Mouse (Mus musculus): ENCODE measurements at regions not wholly inside any gene's neighbourhood (a gene's known extent, or its start where the extent isn't known, plus 50 kb on each side); places are given as distances from the start of the nearest gene placed in this dataset.

DNA sequence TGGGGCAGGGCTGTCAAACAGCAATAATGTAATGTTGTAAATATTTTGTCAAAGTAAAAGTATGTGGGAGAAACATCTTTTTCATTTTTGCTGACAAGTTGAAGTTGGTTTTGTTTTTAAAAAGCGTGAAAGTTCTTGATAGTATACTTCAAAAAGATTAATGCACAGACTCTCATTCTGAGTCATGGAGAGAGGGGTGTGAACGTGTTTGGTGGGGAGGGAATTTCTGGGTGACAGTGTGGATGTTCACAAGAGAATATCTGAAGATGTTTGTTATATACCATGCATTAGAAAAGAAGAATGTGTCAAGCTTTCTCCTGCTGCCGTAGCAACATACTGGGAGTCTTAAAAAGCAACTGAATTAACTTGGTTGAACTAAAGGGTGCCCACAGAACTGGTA lies 57.0 kb downstream of the Rps29 start:
- no peak for ATAC-seq (ENCODE audit: poor library complexity, severe bottlenecking)

GRCm38 (mm10) chr12:69094856-69095255 lies 64.1 kb downstream of the Rps29 start:
- ATAC-seq (ENCODE audit: poor library complexity, severe bottlenecking), result no peak

DNA sequence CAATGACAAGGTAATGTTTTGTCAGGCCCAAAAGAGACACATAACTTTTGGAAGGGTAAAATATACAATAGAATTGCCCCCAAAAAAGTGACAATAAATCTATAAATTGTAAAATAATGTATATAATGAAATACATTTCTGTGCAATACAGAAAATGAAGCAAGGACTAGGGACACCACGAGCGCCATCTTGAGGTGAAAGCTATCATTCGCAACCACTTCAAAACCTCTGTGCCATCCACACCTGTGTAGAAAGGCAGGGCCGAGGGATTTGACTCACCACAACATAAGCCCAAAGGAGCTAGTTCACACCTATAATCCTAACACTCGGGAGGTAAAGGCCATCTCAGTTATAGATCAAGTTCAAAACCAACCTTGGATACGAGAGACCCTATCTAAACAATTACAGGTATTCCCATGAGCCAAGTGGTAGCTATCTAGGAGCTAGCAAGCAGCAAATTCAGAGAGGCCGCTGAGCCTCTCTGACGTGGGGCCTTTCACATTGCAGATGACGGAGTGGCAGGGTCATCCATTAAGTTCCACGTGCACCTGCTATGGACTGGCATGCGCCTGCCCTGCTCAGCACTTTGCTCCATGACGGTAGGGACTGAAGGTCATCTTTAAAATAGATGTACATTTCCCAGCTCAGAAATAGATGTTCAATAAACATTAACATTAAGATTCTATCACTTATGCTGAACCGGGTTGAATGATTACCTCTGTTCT lies 65.8 kb downstream of the Rps29 start:
- no peak for ATAC-seq (ENCODE audit: poor library complexity, severe bottlenecking)

DNA sequence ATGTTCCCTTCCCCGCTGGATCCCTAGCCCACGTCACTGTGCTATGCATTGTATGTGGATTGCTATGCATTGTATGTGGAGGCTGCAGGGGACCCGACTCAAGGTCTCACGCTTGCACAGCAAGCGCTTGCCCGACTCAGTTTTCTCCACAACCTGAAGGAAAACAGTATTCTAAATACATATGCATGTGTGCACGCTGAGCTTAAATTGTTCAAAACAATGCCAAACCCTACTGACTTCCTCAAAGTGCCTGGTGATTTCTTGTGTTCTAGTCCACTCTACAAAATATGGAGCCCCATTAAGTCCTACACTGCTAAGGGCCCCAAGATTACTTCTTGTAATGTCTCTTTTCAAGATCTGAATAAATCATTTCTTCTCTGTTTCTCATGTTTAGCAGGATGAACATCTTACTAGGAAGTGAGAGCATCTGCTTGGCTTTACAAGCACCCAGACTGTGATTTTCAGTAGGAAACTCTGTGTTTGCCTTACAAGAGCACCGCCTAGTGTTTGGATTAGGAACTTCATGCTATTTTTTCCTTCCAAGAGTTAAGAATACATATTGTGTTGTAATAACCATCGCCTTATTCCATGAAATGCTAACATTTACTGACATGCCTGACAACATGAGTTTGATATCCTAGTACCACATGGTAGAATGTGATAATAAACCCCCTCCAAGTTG lies 70.9 kb downstream of the Rps29 start:
- no peak for ATAC-seq (ENCODE audit: poor library complexity, severe bottlenecking)

DNA sequence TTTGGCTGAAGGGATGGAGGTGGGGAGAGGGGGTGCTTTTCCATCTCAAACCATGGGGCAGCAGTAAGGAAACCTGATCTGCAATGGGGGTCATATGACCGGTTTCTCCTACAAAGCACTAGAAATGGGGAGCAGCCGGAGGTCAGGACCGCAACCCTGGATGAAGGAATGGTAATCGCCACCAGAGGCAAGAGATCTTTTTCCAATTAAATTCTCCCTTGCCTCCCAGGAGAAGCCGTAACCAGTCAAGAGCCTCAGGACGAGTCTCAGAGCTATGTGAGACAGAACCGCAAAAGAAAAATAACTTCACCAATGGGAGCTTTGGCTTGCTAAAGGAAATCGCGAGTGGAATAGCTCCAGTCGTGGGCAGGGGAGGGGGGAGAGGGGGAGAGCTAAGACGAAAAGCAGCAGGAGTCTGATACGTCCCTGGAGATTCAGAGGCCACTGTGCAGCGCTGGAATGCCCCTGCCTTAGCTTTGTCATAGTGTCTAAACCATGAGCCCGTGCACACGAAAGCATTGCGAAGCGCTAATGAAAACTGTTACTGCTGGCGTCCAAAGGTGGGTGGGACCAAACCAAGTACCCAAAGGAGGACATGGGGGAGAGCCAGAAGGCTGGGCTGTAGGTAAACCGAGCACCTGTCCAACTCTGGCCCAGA lies 73.3 kb downstream of the Rps29 start:
- no peak for ATAC-seq (ENCODE audit: poor library complexity, severe bottlenecking)

GRCm38 (mm10) chr12:69084656-69085055 lies 74.3 kb downstream of the Rps29 start:
- no peak for ATAC-seq (ENCODE audit: poor library complexity, severe bottlenecking)

- ATAC-seq (ENCODE audit: poor library complexity, severe bottlenecking), result no peak
These were observed 76.9 kb downstream of the Rps29 start for GRCm38 (mm10) chr12:69082051-69082450.

DNA sequence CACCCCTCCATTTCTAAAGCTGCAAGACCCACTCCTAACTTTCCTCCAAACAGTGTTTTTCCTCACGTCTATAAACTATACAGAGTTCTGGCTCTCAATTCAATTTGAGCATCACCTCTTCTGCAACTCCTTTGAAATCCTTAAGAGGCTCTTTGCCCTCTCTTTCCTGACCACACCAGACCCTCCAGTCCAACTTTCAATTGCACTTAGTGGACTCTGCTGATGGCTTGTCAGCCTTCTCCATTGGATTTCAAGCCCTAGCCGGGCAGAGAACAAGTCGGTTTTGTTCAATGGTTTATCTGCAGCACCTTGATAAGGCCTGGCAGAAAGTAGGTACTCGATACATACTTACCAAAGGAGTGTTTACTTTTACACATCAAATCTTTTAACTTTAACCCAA lies 119.4 kb downstream of the Rps29 start:
- no peak for ATAC-seq (ENCODE audit: poor library complexity, severe bottlenecking)

- ATAC-seq (ENCODE audit: poor library complexity, severe bottlenecking), result no peak
These were observed 135.4 kb downstream of the Rps29 start for GRCm38 (mm10) chr12:69023594-69023993.

- no peak for ATAC-seq (ENCODE audit: poor library complexity, severe bottlenecking)
These were observed 142.2 kb downstream of the Rps29 start for GRCm38 (mm10) chr12:69016705-69017306.

GRCm38 (mm10) chr12:69005141-69005540 lies 153.8 kb downstream of the Rps29 start:
- no peak for ATAC-seq (ENCODE audit: poor library complexity, severe bottlenecking)

DNA sequence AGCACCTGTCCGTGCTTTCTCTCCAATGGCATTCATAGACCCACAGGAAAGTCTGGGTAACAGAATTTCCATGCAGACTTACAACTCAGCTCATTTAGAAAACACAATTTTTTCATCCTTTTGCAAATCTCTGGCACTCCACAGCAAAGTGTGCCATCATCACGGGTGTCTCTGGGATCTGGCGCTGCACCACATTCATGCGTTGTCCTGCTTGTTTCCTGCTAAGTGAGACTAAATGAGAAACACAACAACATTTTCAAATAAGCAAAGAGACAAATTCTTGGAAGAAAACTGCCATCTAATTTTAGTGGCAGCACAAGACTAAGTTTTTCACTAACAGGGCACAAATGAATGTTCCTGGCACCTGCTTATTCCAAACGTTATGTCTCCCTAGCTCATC lies 156.9 kb downstream of the Rps29 start:
- ATAC-seq (ENCODE audit: poor library complexity, severe bottlenecking), result no peak

GRCm38 (mm10) chr12:68997259-68997658 lies 161.7 kb downstream of the Rps29 start:
- ATAC-seq (ENCODE audit: poor library complexity, severe bottlenecking), result no peak

GRCm38 (mm10) chr12:68996740-68997139 lies 162.2 kb downstream of the Rps29 start:
- no peak for ATAC-seq (ENCODE audit: poor library complexity, severe bottlenecking)

DNA sequence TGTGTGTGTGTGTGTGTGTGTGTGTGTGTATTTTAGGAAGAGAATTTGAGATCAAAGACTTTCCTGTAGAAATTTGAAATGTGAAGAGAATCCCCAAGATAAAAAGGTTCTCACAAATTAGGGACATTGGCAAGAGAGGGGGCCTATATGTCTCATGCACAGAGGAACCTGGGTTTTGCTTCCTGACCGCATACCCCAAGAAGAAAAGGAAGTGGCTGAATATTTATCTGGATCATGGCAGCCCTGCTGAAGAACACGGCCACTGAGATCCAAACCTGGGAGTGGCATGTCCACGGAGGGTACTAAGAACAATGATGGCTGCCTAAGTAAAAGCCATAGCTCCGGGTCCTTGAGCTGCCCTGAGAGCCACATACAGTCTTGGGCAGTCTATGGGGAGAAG lies 178.3 kb downstream of the Rps29 start:
- no peak for ATAC-seq (ENCODE audit: poor library complexity, severe bottlenecking)

DNA sequence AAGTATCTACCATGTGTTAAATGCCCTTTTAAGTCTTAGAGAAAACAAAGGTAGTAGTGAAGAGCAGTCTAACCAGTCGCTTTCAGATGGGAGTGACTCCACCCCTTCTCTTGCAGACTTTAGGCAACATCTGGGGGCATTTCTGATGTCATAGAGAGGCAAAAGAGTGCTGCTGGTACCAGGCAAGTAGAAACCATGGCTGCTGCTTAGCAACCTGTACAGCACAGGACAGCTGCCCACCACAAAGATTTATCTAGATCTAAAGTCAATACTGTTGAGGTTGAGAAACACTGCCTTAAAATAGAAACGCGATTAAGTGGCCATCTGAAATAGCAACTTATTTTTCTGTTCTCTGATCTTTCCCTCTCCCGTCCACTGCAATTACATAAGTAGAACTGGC lies 178.8 kb downstream of the Rps29 start:
- ATAC-seq (ENCODE audit: poor library complexity, severe bottlenecking), result peak; percentile 35; the same call in 1 of the 2 replicates

- ATAC-seq (ENCODE audit: poor library complexity, severe bottlenecking), result no peak
These were observed 179.8 kb downstream of the Rps29 start for GRCm38 (mm10) chr12:68979232-68979631.

- ATAC-seq (ENCODE audit: poor library complexity, severe bottlenecking), result no peak
These were observed 181.7 kb downstream of the Rps29 start for GRCm38 (mm10) chr12:68977276-68977675.

GRCm38 (mm10) chr12:68947240-68947639 lies 211.7 kb downstream of the Rps29 start:
- ATAC-seq (ENCODE audit: poor library complexity, severe bottlenecking), result no peak

- no peak for ATAC-seq (ENCODE audit: poor library complexity, severe bottlenecking)
These were observed 248.4 kb downstream of the Rps29 start for GRCm38 (mm10) chr12:68910590-68910989.

- no peak for ATAC-seq (ENCODE audit: poor library complexity, severe bottlenecking)
These were observed 254.2 kb downstream of the Rps29 start for GRCm38 (mm10) chr12:68904770-68905169.

- no peak for ATAC-seq (ENCODE audit: poor library complexity, severe bottlenecking)
These were observed 269.8 kb downstream of the Rps29 start for GRCm38 (mm10) chr12:68889141-68889540.
